Mouse (Mus musculus) midbrain, embryonic 13.5 days (tissue): Measurements from ENCODE around the gene Sptbn2. TPM values are rescaled to one million over a fixed set of nuclear protein-coding genes. Genes with fewer than 3 reads are reported as not detected.
A peak's percentile ranks its signal among the peaks of the same experiment; 100 is the strongest.

Source experiments
- ATAC-seq: fragments of 200-750 bp; cut with Nextera tagmentation; 2 replicates; pipeline ENCODE4 v1.8.0; 2017; ENCODE audit warnings: mild to moderate bottlenecking, moderate TSS enrichment, moderate library complexity
- H3K27ac ChIP-seq: fragments of 300-500 bp; sonication (generic); 2 replicates; pipeline ENCODE4 v1.5.1; 2015; ENCODE audit warnings: inconsistent platforms, mild to moderate bottlenecking, moderate library complexity
- H3K27me3 ChIP-seq: fragments of 300-500 bp; sonication (generic); 2 replicates; pipeline ENCODE4 v1.6.1; 2015; ENCODE audit warnings: mild to moderate bottlenecking, inconsistent platforms
- H3K36me3 ChIP-seq: fragments of 300-500 bp; sonication (generic); 2 replicates; pipeline ENCODE4 v1.6.1; 2015; ENCODE audit warnings: mild to moderate bottlenecking, inconsistent platforms
- H3K4me1 ChIP-seq: fragments of 300-500 bp; sonication (generic); replicated peaks from 2 replicates; pipeline ENCODE4 v1.6.1; 2015; ENCODE audit warnings: inconsistent platforms
- H3K4me2 ChIP-seq: fragments of 300-500 bp; sonication (generic); replicated peaks from 2 replicates; pipeline ENCODE4 v1.6.1; 2015; ENCODE audit warnings: moderate library complexity, mild to moderate bottlenecking, inconsistent platforms
- H3K4me3 ChIP-seq: fragments of 300-500 bp; sonication (generic); replicated peaks from 2 replicates; pipeline ENCODE4 v1.5.1; 2015; ENCODE audit warnings: mild to moderate bottlenecking, inconsistent platforms
- H3K9ac ChIP-seq: fragments of 300-500 bp; sonication (generic); replicated peaks from 2 replicates; pipeline ENCODE4 v1.6.1; 2015; ENCODE audit warnings: mild to moderate bottlenecking, inconsistent platforms
- H3K9me3 ChIP-seq: fragments of 300-500 bp; sonication (generic); 2 replicates; pipeline ENCODE4 v1.6.1; 2016; ENCODE audit warnings: mild to moderate bottlenecking, inconsistent platforms
- WGBS: fragments of 180-500 bp; shearing (Covaris S2); methylation state at CpG from one replicate; pipeline ENCODE4 v1.1.7; 2015; 5-methylcytosine and 5-hydroxymethylcytosine counted together
- polyA plus RNA-seq: library from polyadenylated mRNA; unstranded; fragments of >200 nt; fragmentation: Nextera tagmentation; extraction: Ambion mirVana; gene quantifications from 2 replicates; pipeline ENCODE4 v1.2.1, GENCODE M21; 2015

The Sptbn2 gene
- 29.8 and 31.9 TPM in 2 replicates for polyA plus RNA-seq

DNA sequence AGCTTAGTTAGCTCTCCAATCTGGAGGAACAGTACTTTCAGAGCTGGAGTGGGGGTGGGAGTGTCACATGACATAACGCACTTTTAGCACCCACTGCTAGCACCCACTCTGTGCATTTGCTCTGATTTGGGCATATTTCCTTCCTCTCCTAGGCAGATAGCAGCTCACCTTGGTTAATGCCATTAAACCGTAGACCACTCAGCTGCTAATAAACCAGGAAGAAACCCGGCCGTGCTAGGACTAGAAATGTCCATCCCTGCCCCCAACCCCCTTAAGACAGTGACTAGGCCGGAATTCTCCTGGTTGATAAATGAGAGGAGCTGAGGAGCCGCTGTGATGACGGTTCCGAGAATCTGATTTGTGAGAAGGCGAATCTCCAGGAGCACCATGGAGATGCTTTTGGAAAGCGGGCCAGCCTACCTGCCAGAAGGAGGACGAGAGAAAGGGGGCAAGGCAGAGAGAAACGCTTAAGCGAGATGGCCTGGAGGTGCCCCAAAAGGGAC lies at the start of gene Sptbn2:
TSS of gene Sptbn2 (plus strand) at position 70 of the 503 bp plus-strand sequence.
- Histone ChIP-seq H3K9ac (peak within 1 kb of the TSS; percentile 96), H3K4me2 (peak within 1 kb of the TSS; percentile 72), H3K4me1 (peaks cover 40% of the 10 kb centered on the region), H3K27ac (peak within 1 kb of the TSS; percentile 97), H3K9me3 (no peaks in the 10 kb centered on the region), H3K4me3 (peak within 1 kb of the TSS; percentile 83), H3K27me3 (no peaks in the 10 kb centered on the region), H3K36me3 (no peaks in the 10 kb centered on the region)
- ATAC-seq: peak; percentile 53
- WGBS: 8% methylated on average over 13 of the region's 13 CpGs

DNA sequence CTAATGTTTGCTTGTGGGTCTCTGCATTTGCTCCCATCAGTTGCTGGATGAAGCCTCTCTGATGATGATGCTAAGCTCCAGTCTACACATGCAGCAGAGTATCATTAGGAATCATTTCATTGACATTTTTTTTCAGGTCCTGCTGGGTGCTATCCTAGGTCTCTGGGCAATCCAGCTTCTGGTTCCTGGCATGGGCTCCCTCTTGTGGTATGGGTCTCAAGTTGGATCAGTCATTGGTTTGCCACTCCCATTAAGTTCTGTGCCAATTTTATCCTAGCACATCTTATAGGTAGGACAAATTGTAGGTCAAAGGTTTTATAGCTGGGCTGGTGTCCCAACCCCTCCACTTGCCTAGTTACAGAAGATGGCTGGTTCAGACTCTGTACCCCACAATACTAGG lies 44.2 kb upstream of the Sptbn2 start:
- Histone ChIP-seq H3K9me3 (no peaks in the 10 kb centered on the region), H3K4me3 (no peak overlapping the region), H3K27me3 (no peaks in the 10 kb centered on the region), H3K36me3 (no peaks in the 10 kb centered on the region), H3K27ac (no peak overlapping the region), H3K9ac (no peak overlapping the region), H3K4me1 (no peaks in the 10 kb centered on the region), H3K4me2 (no peak overlapping the region)
- no peak for ATAC-seq

DNA sequence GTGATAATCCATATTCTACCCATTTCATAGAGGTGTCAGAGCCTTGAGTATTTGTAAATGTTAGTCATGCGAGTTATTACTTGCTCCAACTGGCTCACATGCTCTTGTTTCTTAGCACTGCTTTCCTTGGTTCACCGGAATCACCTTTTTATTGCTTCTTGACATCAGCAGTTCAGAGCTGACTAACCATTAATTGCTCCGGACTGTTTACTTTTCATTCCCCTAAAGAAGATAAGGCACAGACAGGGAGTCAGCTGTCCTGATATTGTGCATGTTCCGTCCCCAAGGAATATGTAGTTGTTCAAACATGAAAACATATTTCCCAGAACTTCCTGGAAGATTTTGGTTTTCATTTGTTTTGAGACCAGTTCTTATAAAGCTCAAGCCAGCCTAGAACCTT lies 40.2 kb upstream of the Sptbn2 start:
- ATAC-seq: no peak
- H3K9ac ChIP-seq: no peak overlapping the region
- H3K36me3 ChIP-seq: no peaks in the 10 kb centered on the region
- 92% methylated on average over 4 of the region's 4 CpGs for WGBS
- no peak overlapping the region for H3K4me3 ChIP-seq
- H3K27ac ChIP-seq: no peak overlapping the region
- no peaks in the 10 kb centered on the region for H3K27me3 ChIP-seq
- H3K4me2 ChIP-seq: no peak overlapping the region
- H3K9me3 ChIP-seq: no peaks in the 10 kb centered on the region
- no peaks in the 10 kb centered on the region for H3K4me1 ChIP-seq

DNA sequence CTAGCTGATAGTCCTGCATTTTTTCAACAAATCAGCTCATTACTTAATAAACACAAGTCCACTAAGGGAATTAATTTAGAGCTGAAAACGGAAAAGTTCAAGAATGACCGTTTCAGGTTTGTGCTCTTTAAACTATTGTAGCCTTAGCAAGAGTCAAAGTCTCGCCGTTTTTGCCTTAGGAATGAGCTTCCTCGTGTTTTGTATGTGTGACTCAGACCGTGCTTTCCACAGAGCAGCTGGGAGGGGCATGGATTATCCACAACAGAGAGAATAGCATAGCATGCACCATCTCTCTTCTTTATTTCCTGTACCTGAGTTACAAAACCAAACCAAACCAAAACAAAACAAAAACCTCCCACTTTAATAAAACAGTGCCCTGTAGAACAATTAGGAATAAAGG lies 38.6 kb upstream of the Sptbn2 start:
- Histone ChIP-seq H3K36me3 (no peaks in the 10 kb centered on the region), H3K27ac (no peak overlapping the region), H3K4me1 (no peaks in the 10 kb centered on the region), H3K9me3 (no peaks in the 10 kb centered on the region), H3K4me3 (no peak overlapping the region), H3K27me3 (no peaks in the 10 kb centered on the region), H3K9ac (no peak overlapping the region), H3K4me2 (no peak overlapping the region)
- 37% methylated on average over 6 of the region's 6 CpGs for WGBS
- ATAC-seq: no peak

DNA sequence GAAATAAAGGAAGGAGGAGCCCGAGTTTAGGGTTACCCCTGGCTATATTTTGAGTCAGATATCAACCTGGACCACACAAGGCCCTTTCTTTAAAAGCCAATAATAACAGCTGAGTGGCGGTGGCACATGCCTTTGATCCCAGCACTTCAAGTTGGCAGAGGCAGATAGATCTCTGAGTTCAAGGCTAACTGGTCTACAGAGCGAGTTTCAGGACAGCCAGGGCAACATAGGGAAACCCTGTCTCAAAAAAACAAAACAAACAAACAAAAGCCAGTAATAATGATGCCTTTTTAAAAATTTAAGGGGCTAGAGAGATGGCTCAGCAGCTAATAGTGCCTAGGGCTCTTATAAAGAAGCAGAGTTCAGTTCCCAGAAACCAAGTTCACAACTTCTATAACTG lies 16.6 kb upstream of the Sptbn2 start:
- WGBS: 70% methylated on average over 3 of the region's 3 CpGs

DNA sequence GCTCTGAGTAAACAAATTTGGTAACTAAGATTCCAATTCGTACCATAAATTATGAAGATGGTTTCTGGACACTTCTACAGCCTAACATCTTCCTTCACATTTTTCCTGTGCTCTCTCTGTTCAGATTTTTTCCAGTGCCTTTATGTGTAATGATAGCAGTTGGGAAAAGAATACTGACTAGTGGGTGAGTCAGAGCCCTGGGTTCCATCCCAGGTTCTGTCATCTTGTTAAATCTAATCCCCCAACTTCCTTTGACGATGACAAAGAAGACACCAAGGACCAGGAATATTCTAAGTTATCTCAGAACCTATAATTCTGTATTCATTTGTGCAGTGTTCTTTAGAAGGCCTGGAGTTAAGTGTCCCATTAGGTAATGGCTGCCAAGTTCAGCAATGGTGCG lies 13.8 kb upstream of the Sptbn2 start:
- no peak overlapping the region for H3K9ac ChIP-seq
- H3K9me3 ChIP-seq: no peaks in the 10 kb centered on the region
- H3K27ac ChIP-seq: no peak overlapping the region
- WGBS: 90% methylated on average over 3 of the region's 3 CpGs
- no peaks in the 10 kb centered on the region for H3K36me3 ChIP-seq
- H3K4me2 ChIP-seq: no peak overlapping the region
- no peak overlapping the region for H3K4me3 ChIP-seq
- H3K27me3 ChIP-seq: peaks cover 46% of the 10 kb centered on the region
- ATAC-seq: no peak
- peaks cover 10% of the 10 kb centered on the region for H3K4me1 ChIP-seq

More for the DNA sequence above, 16.6 kb upstream of the Sptbn2 start:
- no peak for ATAC-seq
- H3K9ac ChIP-seq: no peak overlapping the region
- no peaks in the 10 kb centered on the region for H3K9me3 ChIP-seq
- peaks cover 22% of the 10 kb centered on the region for H3K27me3 ChIP-seq
- H3K4me1 ChIP-seq: peaks cover 10% of the 10 kb centered on the region
- H3K27ac ChIP-seq: no peak overlapping the region
- no peak overlapping the region for H3K4me2 ChIP-seq
- no peak overlapping the region for H3K4me3 ChIP-seq
- H3K36me3 ChIP-seq: no peaks in the 10 kb centered on the region

DNA sequence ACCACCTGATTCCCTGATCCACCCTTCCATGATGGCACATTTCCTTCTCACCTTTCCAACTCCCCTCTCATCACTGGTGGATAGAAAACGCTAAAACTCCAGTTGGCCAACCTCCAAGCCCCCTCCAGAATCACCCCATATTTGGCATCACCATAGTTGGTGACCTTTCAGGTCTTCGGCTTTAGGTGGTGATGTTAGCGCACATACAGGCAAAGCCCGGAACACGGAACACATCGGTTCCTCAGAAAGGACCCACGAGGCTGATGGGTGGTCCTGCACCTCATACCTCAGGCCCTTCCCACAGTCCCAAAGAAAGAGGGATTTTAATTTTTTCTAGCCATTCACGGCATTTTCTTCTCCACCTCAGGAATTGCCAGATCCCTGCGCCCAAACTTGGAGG lies 13.2 kb upstream of the Sptbn2 start:
- H3K9ac ChIP-seq: peak overlapping the region; percentile 77
- peak overlapping the region; percentile 71 for H3K4me2 ChIP-seq
- H3K4me1 ChIP-seq: peaks cover 10% of the 10 kb centered on the region
- peak overlapping the region; percentile 74; the same call in 1 of the 2 replicates for H3K27ac ChIP-seq
- H3K9me3 ChIP-seq: no peaks in the 10 kb centered on the region
- no peaks in the 10 kb centered on the region for H3K36me3 ChIP-seq
- peak; percentile 63; the same call in 1 of the 2 replicates for ATAC-seq
- 77% methylated on average over 9 of the region's 9 CpGs for WGBS
- peak overlapping the region; percentile 63 for H3K4me3 ChIP-seq
- peaks cover 46% of the 10 kb centered on the region for H3K27me3 ChIP-seq

DNA sequence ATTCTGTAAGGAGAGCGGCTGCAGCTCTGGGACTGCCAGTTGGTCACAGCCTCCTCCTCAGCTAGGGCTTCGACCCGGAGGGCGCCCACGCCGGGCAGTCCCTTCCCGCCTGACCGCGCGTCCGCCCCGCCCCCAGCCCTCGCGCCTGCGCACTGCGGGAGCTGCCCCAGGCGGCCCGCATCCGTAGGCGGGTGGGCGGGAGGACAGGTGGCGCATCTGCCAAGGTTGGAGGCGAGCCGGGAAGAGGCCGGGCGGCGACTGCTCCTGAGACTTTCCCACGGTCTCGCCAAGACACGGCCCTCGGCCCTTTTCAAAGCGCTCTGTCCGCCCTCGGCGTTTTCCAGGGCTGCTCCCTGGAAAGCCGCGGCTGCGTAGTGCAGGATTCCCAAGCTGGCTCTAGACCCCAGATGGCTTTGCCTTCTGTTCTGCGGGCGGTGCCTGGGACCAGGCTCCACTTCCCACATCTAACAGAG lies 12.7 kb upstream of the Sptbn2 start, which contains the start of gene Gm960:
TSS of gene Gm960 (minus strand) at position 464 of the 473 bp plus-strand sequence.
- Histone ChIP-seq H3K4me1 (peaks cover 10% of the 10 kb centered on the region), H3K9me3 (no peaks in the 10 kb centered on the region), H3K36me3 (no peaks in the 10 kb centered on the region), H3K4me2 (peak within 1 kb of the TSS; percentile 71), H3K9ac (peak within 1 kb of the TSS; percentile 77), H3K4me3 (peak within 1 kb of the TSS; percentile 63), H3K27ac (peak within 1 kb of the TSS; percentile 74), H3K27me3 (peaks cover 46% of the 10 kb centered on the region)
- ATAC-seq: peak; percentile 94
- WGBS: under 1% methylated on average over 38 of the region's 40 CpGs

DNA sequence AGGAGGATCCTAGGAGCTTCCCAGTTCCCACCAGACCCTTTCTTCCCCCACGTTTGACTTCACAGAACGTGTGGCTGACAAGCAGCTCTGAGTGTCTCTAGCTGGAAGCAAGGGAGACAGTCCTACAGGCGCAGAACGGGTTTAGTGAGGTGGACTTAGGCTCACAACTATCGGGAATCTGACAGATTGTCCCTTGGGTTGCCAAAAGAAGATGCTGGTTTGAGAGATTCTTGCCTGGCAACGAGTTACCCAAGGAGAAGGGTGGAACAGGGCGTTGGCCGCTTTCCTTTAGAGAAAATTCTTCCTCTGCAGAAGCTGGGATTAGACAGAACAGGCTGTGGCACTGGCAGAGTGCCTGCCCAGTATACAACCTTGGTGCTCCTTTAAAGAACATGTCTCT lies 12.1 kb upstream of the Sptbn2 start:
- Histone ChIP-seq H3K4me1 (peaks cover 10% of the 10 kb centered on the region), H3K27ac (peak overlapping the region; percentile 74; the same call in 1 of the 2 replicates), H3K4me3 (peak overlapping the region; percentile 63), H3K4me2 (peak overlapping the region; percentile 71), H3K9ac (peak overlapping the region; percentile 77), H3K27me3 (peaks cover 46% of the 10 kb centered on the region), H3K9me3 (no peaks in the 10 kb centered on the region), H3K36me3 (no peaks in the 10 kb centered on the region)
- no peak for ATAC-seq
- 39% methylated on average over 8 of the region's 8 CpGs for WGBS

DNA sequence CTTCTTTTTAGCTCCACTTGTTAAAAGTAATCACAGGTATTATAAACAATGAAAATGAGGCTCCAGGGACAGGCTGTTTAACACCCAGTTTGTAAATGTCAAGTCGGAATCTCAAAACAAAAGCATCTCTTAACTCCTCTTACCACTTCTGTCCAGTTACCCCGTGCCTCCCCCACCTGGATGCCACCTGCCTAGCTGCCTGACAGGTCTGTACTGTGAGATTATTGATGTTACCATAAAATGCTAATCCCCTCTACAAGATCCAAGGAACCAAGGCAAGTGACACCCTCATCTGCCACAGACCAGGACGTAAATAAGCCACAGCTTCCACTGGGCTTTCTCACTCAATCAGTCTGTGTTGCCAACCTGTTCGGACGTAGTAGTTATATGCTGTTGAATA lies 11.1 kb upstream of the Sptbn2 start:
- H3K27ac ChIP-seq: no peak overlapping the region
- H3K4me2 ChIP-seq: no peak overlapping the region
- H3K9me3 ChIP-seq: no peaks in the 10 kb centered on the region
- H3K27me3 ChIP-seq: peaks cover 41% of the 10 kb centered on the region
- no peak overlapping the region for H3K9ac ChIP-seq
- no peaks in the 10 kb centered on the region for H3K36me3 ChIP-seq
- peaks cover 10% of the 10 kb centered on the region for H3K4me1 ChIP-seq
- 79% methylated on average over 5 of the region's 5 CpGs for WGBS
- no peak for ATAC-seq
- no peak overlapping the region for H3K4me3 ChIP-seq

DNA sequence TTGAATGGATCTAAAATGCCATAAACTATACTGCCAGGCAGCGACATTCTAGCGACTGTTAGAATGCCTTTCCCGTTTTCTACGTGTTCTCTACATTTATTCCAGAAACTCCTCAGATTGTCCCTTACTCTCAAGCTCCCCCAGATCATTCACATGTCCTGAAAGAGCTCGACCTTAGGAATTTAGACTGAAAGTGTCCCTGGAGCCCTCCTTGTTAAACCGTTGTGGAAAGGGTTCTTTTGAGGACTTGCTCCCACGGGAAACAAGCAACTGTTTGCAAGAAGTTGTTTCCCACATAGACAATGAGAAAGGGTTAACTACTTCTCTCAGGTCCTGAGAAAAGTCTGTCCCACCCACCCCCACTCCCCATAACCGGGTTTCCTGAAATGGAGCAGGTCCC lies 10.3 kb upstream of the Sptbn2 start:
- H3K4me1 ChIP-seq: peaks cover 10% of the 10 kb centered on the region
- H3K4me3 ChIP-seq: no peak overlapping the region
- WGBS: 73% methylated on average over 8 of the region's 8 CpGs
- H3K9me3 ChIP-seq: no peaks in the 10 kb centered on the region
- ATAC-seq: no peak
- no peak overlapping the region for H3K4me2 ChIP-seq
- H3K36me3 ChIP-seq: no peaks in the 10 kb centered on the region
- no peak overlapping the region for H3K9ac ChIP-seq
- no peak overlapping the region for H3K27ac ChIP-seq
- peaks cover 41% of the 10 kb centered on the region for H3K27me3 ChIP-seq

DNA sequence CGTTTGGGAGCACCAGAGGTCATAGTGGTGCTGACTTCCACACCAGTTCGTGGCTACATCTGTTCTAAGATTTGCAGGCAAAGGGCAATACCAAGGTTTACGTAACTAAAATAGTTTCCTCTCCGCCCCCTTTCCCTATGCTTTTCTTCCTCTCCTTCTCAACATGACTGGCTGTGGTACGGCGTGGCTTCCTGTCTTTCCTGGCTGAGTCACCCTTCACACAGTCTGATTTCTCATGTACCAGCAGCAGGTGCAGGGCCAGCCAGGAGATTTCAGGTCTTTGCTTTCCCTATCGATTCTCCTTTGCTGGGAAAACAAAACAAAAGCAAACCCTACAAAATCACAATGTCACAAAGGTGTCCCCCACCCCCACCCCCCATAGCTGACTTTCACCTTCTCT lies 9.7 kb upstream of the Sptbn2 start:
- no peak overlapping the region for H3K4me3 ChIP-seq
- ATAC-seq: no peak
- H3K36me3 ChIP-seq: no peaks in the 10 kb centered on the region
- WGBS: 70% methylated on average over 7 of the region's 7 CpGs
- no peaks in the 10 kb centered on the region for H3K9me3 ChIP-seq
- H3K27ac ChIP-seq: no peak overlapping the region
- no peak overlapping the region for H3K4me2 ChIP-seq
- no peak overlapping the region for H3K9ac ChIP-seq
- peaks cover 10% of the 10 kb centered on the region for H3K4me1 ChIP-seq
- H3K27me3 ChIP-seq: peaks cover 41% of the 10 kb centered on the region

DNA sequence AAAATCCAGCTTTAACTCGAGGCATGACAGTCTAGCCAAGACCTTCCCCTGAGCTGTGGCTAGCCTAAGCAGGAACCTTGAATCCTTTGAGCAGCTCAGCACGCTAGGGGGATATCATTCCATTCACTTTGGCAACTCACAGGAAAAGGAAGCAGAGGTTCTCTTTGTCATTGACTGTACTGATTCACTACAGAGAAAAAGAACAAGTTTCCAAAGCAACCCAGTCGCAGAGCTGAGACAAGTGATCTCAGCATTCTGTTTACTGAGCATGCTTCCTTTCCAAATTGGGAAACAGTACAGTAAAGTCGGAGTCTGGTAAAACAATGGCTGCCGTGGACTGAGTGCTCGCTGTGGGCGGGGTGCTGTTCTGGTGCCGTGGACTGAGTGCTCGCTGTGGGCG lies 2.2 kb upstream of the Sptbn2 start:
- Histone ChIP-seq H3K27me3 (no peaks in the 10 kb centered on the region), H3K36me3 (no peaks in the 10 kb centered on the region), H3K9me3 (no peaks in the 10 kb centered on the region), H3K4me1 (peaks cover 26% of the 10 kb centered on the region), H3K4me2 (no peak overlapping the region), H3K4me3 (no peak overlapping the region), H3K9ac (no peak overlapping the region), H3K27ac (no peak overlapping the region)
- no peak for ATAC-seq
- 85% methylated on average over 10 of the region's 10 CpGs for WGBS
